Mouse (Mus musculus): ENCODE measurements around the gene Gtpbp2. TPM values are rescaled to one million over a fixed set of nuclear protein-coding genes. Genes with fewer than 3 reads are reported as not detected.

Gtpbp2 gene
- total and polyA plus RNA-seq, 2 experiments: 25.3 to 63.0 TPM

DNA sequence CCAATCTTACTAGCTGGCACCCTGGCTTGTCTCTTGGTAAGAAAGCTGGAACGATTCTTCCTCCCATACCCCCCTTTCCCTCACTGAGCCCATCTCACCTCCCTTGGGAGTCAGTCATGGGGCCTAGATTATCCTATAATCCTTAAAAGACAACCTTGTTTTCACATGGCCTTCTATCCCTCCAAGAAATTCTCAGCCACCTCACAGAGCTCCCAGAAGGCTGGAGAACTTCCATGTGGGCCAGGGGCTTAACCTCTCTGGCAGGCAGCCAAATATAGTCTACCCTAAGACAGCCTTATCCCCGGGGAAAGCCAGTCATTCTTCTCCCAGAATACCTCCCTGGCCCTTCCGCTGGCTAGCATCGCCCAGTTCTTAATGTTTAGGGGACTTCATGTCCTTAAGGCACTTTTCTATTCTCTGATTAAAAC, 42.4 kb upstream of the Gtpbp2 start:
- TF ChIP-seq POLR2A (IDR thresholded peaks at IDR 0.05; ENCODE audit: extremely low read depth, insufficient read depth, low read length): no peak
- no peak for TF ChIP-seq CTCF (IDR thresholded peaks at IDR 0.05; ENCODE audit: low read depth, low read length)
- no peak overlapping the region for H3K9ac ChIP-seq (ENCODE audit: low read depth, low read length)
- H3K27ac ChIP-seq (replicated peaks; ENCODE audit: insufficient read depth, low read depth, low read length): no peak overlapping the region
- peaks cover 4% of the 10 kb centered on the region; the same call in 1 of the 2 replicates for H3K79me2 ChIP-seq (ENCODE audit: control insufficient read depth, insufficient read depth, low read length)
- H3K36me3 ChIP-seq (ENCODE audit: control insufficient read depth, insufficient read depth, low read length): peaks cover 8% of the 10 kb centered on the region; the same call in 1 of the 2 replicates
- peaks cover under 1% of the 10 kb centered on the region; the same call in 1 of the 2 replicates for H3K4me1 ChIP-seq (ENCODE audit: control insufficient read depth, insufficient read depth, low read length)
- H3K27me3 ChIP-seq (ENCODE audit: control insufficient read depth, insufficient read depth, low read length): no peaks in the 10 kb centered on the region
- DNase-seq (ENCODE audit: extremely low read depth, low read depth, low spot score): no peak
- H3K4me3 ChIP-seq (ENCODE audit: insufficient read depth, low read depth, low read length): no peak overlapping the region
- WGBS: 82% methylated on average over 4 of the region's 4 CpGs

- Histone ChIP-seq H3K4me3 (ENCODE audit: insufficient read depth, low read depth, low read length) (no peak overlapping the region), H3K9ac (ENCODE audit: low read depth, low read length) (no peak overlapping the region), H3K4me1 (ENCODE audit: control insufficient read depth, insufficient read depth, low read length) (peaks cover 4% of the 10 kb centered on the region; the same call in 1 of the 2 replicates), H3K27ac (replicated peaks; ENCODE audit: insufficient read depth, low read depth, low read length) (no peak overlapping the region), H3K27me3 (ENCODE audit: control insufficient read depth, insufficient read depth, low read length) (no peaks in the 10 kb centered on the region), H3K36me3 (ENCODE audit: control insufficient read depth, insufficient read depth, low read length) (peaks cover 8% of the 10 kb centered on the region; the same call in 1 of the 2 replicates), H3K79me2 (ENCODE audit: control insufficient read depth, insufficient read depth, low read length) (peaks cover 4% of the 10 kb centered on the region; the same call in 1 of the 2 replicates)
- DNase-seq (ENCODE audit: extremely low read depth, low read depth, low spot score): no peak
- 94% methylated on average over 10 of the region's 10 CpGs for WGBS
- no peak for TF ChIP-seq CTCF (IDR thresholded peaks at IDR 0.05; ENCODE audit: low read depth, low read length)
- TF ChIP-seq POLR2A (IDR thresholded peaks at IDR 0.05; ENCODE audit: extremely low read depth, insufficient read depth, low read length): no peak
Observed at GRCm38 (mm10) chr17:46119641-46120040, 41.2 kb upstream of the Gtpbp2 start.

DNA sequence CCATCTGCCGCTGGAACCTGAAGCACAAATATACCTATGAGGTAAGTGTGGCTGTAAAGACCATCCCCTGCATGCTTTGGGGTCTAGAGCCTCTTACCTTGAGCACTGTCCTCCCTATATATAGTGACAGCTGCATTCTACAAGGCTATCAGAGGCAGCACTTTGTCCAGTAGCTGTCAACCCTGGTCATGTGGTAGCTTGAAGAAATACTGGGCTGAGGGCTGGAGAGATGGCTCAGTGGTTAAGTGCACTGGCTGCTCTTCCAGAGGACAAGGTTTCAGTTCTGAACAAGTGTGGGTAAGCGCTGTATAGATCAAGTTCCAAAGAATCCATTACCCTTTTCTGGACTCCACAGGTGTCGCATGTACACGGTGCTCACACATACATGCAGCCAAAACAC, 38.0 kb upstream of the Gtpbp2 start:
- Histone ChIP-seq H3K27ac (replicated peaks; ENCODE audit: insufficient read depth, low read depth, low read length) (no peak overlapping the region), H3K9ac (ENCODE audit: low read depth, low read length) (no peak overlapping the region), H3K4me3 (ENCODE audit: insufficient read depth, low read depth, low read length) (no peak overlapping the region), H3K79me2 (ENCODE audit: control insufficient read depth, insufficient read depth, low read length) (no peaks in the 10 kb centered on the region; the same call in 1 of the 2 replicates), H3K36me3 (ENCODE audit: control insufficient read depth, insufficient read depth, low read length) (peaks cover 17% of the 10 kb centered on the region; the same call in 1 of the 2 replicates), H3K4me1 (ENCODE audit: control insufficient read depth, insufficient read depth, low read length) (peaks cover 6% of the 10 kb centered on the region; the same call in 1 of the 2 replicates), H3K27me3 (ENCODE audit: control insufficient read depth, insufficient read depth, low read length) (no peaks in the 10 kb centered on the region)
- 97% methylated on average over 4 of the region's 4 CpGs for WGBS
- no peak for DNase-seq (ENCODE audit: extremely low read depth, low read depth, low spot score)
- TF ChIP-seq POLR2A (IDR thresholded peaks at IDR 0.05; ENCODE audit: extremely low read depth, insufficient read depth, low read length) (no peak), CTCF (IDR thresholded peaks at IDR 0.05; ENCODE audit: low read depth, low read length) (no peak)

- Histone ChIP-seq H3K4me1 (ENCODE audit: control insufficient read depth, insufficient read depth, low read length) (peaks cover 6% of the 10 kb centered on the region; the same call in 1 of the 2 replicates), H3K36me3 (ENCODE audit: control insufficient read depth, insufficient read depth, low read length) (peaks cover 15% of the 10 kb centered on the region; the same call in 1 of the 2 replicates), H3K4me3 (ENCODE audit: insufficient read depth, low read depth, low read length) (no peak overlapping the region), H3K27me3 (ENCODE audit: control insufficient read depth, insufficient read depth, low read length) (no peaks in the 10 kb centered on the region), H3K27ac (replicated peaks; ENCODE audit: insufficient read depth, low read depth, low read length) (peak overlapping the region; percentile 79), H3K9ac (ENCODE audit: low read depth, low read length) (no peak overlapping the region), H3K79me2 (ENCODE audit: control insufficient read depth, insufficient read depth, low read length) (no peaks in the 10 kb centered on the region; the same call in 1 of the 2 replicates)
- WGBS: 96% methylated on average over 4 of the region's 4 CpGs
- no peak for DNase-seq (ENCODE audit: extremely low read depth, low read depth, low spot score)
- TF ChIP-seq CTCF (IDR thresholded peaks at IDR 0.05; ENCODE audit: low read depth, low read length) (no peak), POLR2A (IDR thresholded peaks at IDR 0.05; ENCODE audit: extremely low read depth, insufficient read depth, low read length) (no peak)
Observed at GRCm38 (mm10) chr17:46123285-46123684, 37.5 kb upstream of the Gtpbp2 start.

- peak; percentile 88 for DNase-seq (ENCODE audit: extremely low read depth, low read depth, low spot score)
- Histone ChIP-seq H3K4me3 (ENCODE audit: insufficient read depth, low read depth, low read length) (no peak overlapping the region), H3K27me3 (ENCODE audit: control insufficient read depth, insufficient read depth, low read length) (no peaks in the 10 kb centered on the region), H3K4me1 (ENCODE audit: control insufficient read depth, insufficient read depth, low read length) (peaks cover 6% of the 10 kb centered on the region; the same call in 1 of the 2 replicates), H3K79me2 (ENCODE audit: control insufficient read depth, insufficient read depth, low read length) (no peaks in the 10 kb centered on the region), H3K9ac (ENCODE audit: low read depth, low read length) (peak overlapping the region; percentile 31; the same call in 1 of the 2 replicates), H3K36me3 (ENCODE audit: control insufficient read depth, insufficient read depth, low read length) (peaks cover 13% of the 10 kb centered on the region; the same call in 1 of the 2 replicates), H3K27ac (replicated peaks; ENCODE audit: insufficient read depth, low read depth, low read length) (peak overlapping the region; percentile 79)
- TF ChIP-seq CTCF (IDR thresholded peaks at IDR 0.05; ENCODE audit: low read depth, low read length): peak; percentile 40
- TF ChIP-seq POLR2A (IDR thresholded peaks at IDR 0.05; ENCODE audit: extremely low read depth, insufficient read depth, low read length): no peak
- 37% methylated on average over 12 of the region's 12 CpGs for WGBS
Observed at GRCm38 (mm10) chr17:46123953-46124700, 36.7 kb upstream of the Gtpbp2 start.

Data from liver, adult 2 months (tissue).